Mouse (Mus musculus): ENCODE measurements around the gene Rps23. TPM values are rescaled to one million over a fixed set of nuclear protein-coding genes. Genes with fewer than 3 reads are reported as not detected.

The Rps23 gene
- polyA plus RNA-seq, 1 experiment = 333 TPM

- Histone ChIP-seq H3K4me1 (replicated peaks; ENCODE audit: control insufficient read depth, insufficient read depth, low read length) (no peaks in the 10 kb centered on the region), H3K27ac (ENCODE audit: control insufficient read depth, insufficient read depth, low read length) (no peak overlapping the region), H3K4me3 (ENCODE audit: control insufficient read depth, insufficient read depth, low read length) (no peak overlapping the region), H3K36me3 (ENCODE audit: control insufficient read depth, insufficient read depth, low read length) (peaks cover 27% of the 10 kb centered on the region), H3K27me3 (ENCODE audit: control insufficient read depth, insufficient read depth, low read length) (no peaks in the 10 kb centered on the region)
- TF ChIP-seq CTCF (IDR thresholded peaks at IDR 0.05; ENCODE audit: borderline replicate concordance, control insufficient read depth, extremely low read depth, insufficient read depth, low read length, poor library complexity) (no peak), POLR2A (IDR thresholded peaks at IDR 0.05; ENCODE audit: control insufficient read depth, extremely low read depth, insufficient read depth, low read length, poor library complexity) (no peak)
- peak; percentile 70 for DNase-seq
- 19% methylated on average over 5 of the region's 5 CpGs for WGBS
These were observed 7.1 kb downstream of the Rps23 start for GRCm38 (mm10) chr13:90929847-90930246.

- no peaks in the 10 kb centered on the region for H3K27me3 ChIP-seq (ENCODE audit: control insufficient read depth, insufficient read depth, low read length)
- no peak for DNase-seq
- no peak overlapping the region for H3K4me3 ChIP-seq (ENCODE audit: control insufficient read depth, insufficient read depth, low read length)
- H3K36me3 ChIP-seq (ENCODE audit: control insufficient read depth, insufficient read depth, low read length) = peaks cover 3% of the 10 kb centered on the region; the same call in 1 of the 2 replicates
- 95% methylated on average over 3 of the region's 3 CpGs for WGBS
- no peak for TF ChIP-seq CTCF (IDR thresholded peaks at IDR 0.05; ENCODE audit: borderline replicate concordance, control insufficient read depth, extremely low read depth, insufficient read depth, low read length, poor library complexity)
- TF ChIP-seq POLR2A (IDR thresholded peaks at IDR 0.05; ENCODE audit: control insufficient read depth, extremely low read depth, insufficient read depth, low read length, poor library complexity) = no peak
- no peaks in the 10 kb centered on the region for H3K4me1 ChIP-seq (replicated peaks; ENCODE audit: control insufficient read depth, insufficient read depth, low read length)
- H3K27ac ChIP-seq (ENCODE audit: control insufficient read depth, insufficient read depth, low read length) = no peak overlapping the region
These were observed 10.5 kb downstream of the Rps23 start for GRCm38 (mm10) chr13:90933256-90933655.

- TF ChIP-seq CTCF (IDR thresholded peaks at IDR 0.05; ENCODE audit: borderline replicate concordance, control insufficient read depth, extremely low read depth, insufficient read depth, low read length, poor library complexity) (no peak), POLR2A (IDR thresholded peaks at IDR 0.05; ENCODE audit: control insufficient read depth, extremely low read depth, insufficient read depth, low read length, poor library complexity) (no peak)
- H3K4me1 ChIP-seq (replicated peaks; ENCODE audit: control insufficient read depth, insufficient read depth, low read length) = no peaks in the 10 kb centered on the region
- no peak overlapping the region for H3K4me3 ChIP-seq (ENCODE audit: control insufficient read depth, insufficient read depth, low read length)
- H3K27me3 ChIP-seq (ENCODE audit: control insufficient read depth, insufficient read depth, low read length) = no peaks in the 10 kb centered on the region
- H3K36me3 ChIP-seq (ENCODE audit: control insufficient read depth, insufficient read depth, low read length) = no peaks in the 10 kb centered on the region
- 95% methylated on average over 7 of the region's 7 CpGs for WGBS
- no peak for DNase-seq
- H3K27ac ChIP-seq (ENCODE audit: control insufficient read depth, insufficient read depth, low read length) = no peak overlapping the region
These were observed 13.1 kb downstream of the Rps23 start for GRCm38 (mm10) chr13:90935852-90936251.

DNA sequence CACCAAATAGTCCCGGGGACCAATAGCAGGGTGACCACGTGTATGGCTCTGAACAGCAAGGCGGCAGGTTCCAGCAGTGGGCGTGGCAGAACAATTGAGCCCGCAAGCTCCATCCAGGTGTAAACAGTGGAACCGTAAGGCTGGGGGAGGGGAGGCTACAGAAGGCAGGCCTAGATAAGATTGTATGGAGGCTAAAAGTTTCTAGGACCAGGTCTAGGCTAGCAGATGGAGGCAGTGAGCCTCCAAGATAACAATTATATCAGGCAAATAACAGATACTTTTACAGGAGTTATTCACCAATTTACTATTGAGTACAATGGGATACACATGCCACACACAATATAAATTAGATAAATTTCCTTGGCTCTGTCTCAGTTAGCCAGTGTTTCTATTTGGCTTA is 16.4 kb downstream of the Rps23 start:
- no peaks in the 10 kb centered on the region for H3K27me3 ChIP-seq (ENCODE audit: control insufficient read depth, insufficient read depth, low read length)
- H3K4me1 ChIP-seq (replicated peaks; ENCODE audit: control insufficient read depth, insufficient read depth, low read length) = no peaks in the 10 kb centered on the region
- DNase-seq = no peak
- H3K4me3 ChIP-seq (ENCODE audit: control insufficient read depth, insufficient read depth, low read length) = no peak overlapping the region
- H3K36me3 ChIP-seq (ENCODE audit: control insufficient read depth, insufficient read depth, low read length) = no peaks in the 10 kb centered on the region
- no peak overlapping the region for H3K27ac ChIP-seq (ENCODE audit: control insufficient read depth, insufficient read depth, low read length)
- WGBS = 97% methylated on average over 6 of the region's 6 CpGs
- no peak for TF ChIP-seq POLR2A (IDR thresholded peaks at IDR 0.05; ENCODE audit: control insufficient read depth, extremely low read depth, insufficient read depth, low read length, poor library complexity)

GRCm38 (mm10) chr13:90939600-90939999 is 16.8 kb downstream of the Rps23 start:
- 92% methylated on average over 5 of the region's 5 CpGs for WGBS
- Histone ChIP-seq H3K4me1 (replicated peaks; ENCODE audit: control insufficient read depth, insufficient read depth, low read length) (no peaks in the 10 kb centered on the region), H3K36me3 (ENCODE audit: control insufficient read depth, insufficient read depth, low read length) (no peaks in the 10 kb centered on the region), H3K4me3 (ENCODE audit: control insufficient read depth, insufficient read depth, low read length) (no peak overlapping the region), H3K27me3 (ENCODE audit: control insufficient read depth, insufficient read depth, low read length) (no peaks in the 10 kb centered on the region), H3K27ac (ENCODE audit: control insufficient read depth, insufficient read depth, low read length) (no peak overlapping the region)
- no peak for DNase-seq
- TF ChIP-seq CTCF (IDR thresholded peaks at IDR 0.05; ENCODE audit: borderline replicate concordance, control insufficient read depth, extremely low read depth, insufficient read depth, low read length, poor library complexity) (no peak), POLR2A (IDR thresholded peaks at IDR 0.05; ENCODE audit: control insufficient read depth, extremely low read depth, insufficient read depth, low read length, poor library complexity) (no peak)

DNA sequence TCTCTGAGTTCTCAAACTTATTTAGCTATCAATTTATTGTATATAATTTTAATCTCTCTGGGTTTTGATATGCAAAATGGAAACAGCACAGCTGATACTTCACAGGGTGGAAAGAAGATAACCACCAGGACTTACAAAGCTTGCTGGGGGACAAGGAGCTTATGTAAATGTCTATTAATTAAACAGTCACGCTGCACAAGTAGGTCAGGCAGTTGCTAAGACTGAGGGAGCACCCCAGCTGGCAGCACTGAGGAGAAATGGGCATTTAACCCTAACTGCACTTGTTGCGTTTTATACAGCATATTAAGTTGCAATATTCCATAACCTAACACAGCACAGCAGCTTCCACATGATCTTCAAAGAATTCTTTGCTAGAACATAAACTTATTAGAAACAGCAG is 36.1 kb downstream of the Rps23 start:
- Histone ChIP-seq H3K4me1 (replicated peaks; ENCODE audit: control insufficient read depth, insufficient read depth, low read length) (peaks cover 3% of the 10 kb centered on the region), H3K36me3 (ENCODE audit: control insufficient read depth, insufficient read depth, low read length) (no peaks in the 10 kb centered on the region), H3K27ac (ENCODE audit: control insufficient read depth, insufficient read depth, low read length) (no peak overlapping the region), H3K4me3 (ENCODE audit: control insufficient read depth, insufficient read depth, low read length) (no peak overlapping the region), H3K27me3 (ENCODE audit: control insufficient read depth, insufficient read depth, low read length) (no peaks in the 10 kb centered on the region)
- 97% methylated on average over 2 of the region's 2 CpGs for WGBS
- no peak for DNase-seq
- no peak for TF ChIP-seq CTCF (IDR thresholded peaks at IDR 0.05; ENCODE audit: borderline replicate concordance, control insufficient read depth, extremely low read depth, insufficient read depth, low read length, poor library complexity)
- TF ChIP-seq POLR2A (IDR thresholded peaks at IDR 0.05; ENCODE audit: control insufficient read depth, extremely low read depth, insufficient read depth, low read length, poor library complexity) = no peak

- DNase-seq = no peak
- H3K36me3 ChIP-seq (ENCODE audit: control insufficient read depth, insufficient read depth, low read length) = no peaks in the 10 kb centered on the region
- peaks cover 3% of the 10 kb centered on the region for H3K4me1 ChIP-seq (replicated peaks; ENCODE audit: control insufficient read depth, insufficient read depth, low read length)
- WGBS = 98% methylated on average over 8 of the region's 8 CpGs
- H3K27me3 ChIP-seq (ENCODE audit: control insufficient read depth, insufficient read depth, low read length) = no peaks in the 10 kb centered on the region
- no peak for TF ChIP-seq CTCF (IDR thresholded peaks at IDR 0.05; ENCODE audit: borderline replicate concordance, control insufficient read depth, extremely low read depth, insufficient read depth, low read length, poor library complexity)
- H3K27ac ChIP-seq (ENCODE audit: control insufficient read depth, insufficient read depth, low read length) = no peak overlapping the region
- no peak overlapping the region for H3K4me3 ChIP-seq (ENCODE audit: control insufficient read depth, insufficient read depth, low read length)
These were observed 37.8 kb downstream of the Rps23 start for GRCm38 (mm10) chr13:90960591-90960990.

Measured in thymus, adult 2 months (tissue).